Mouse (Mus musculus) right cerebral cortex, adult 18-20 months (tissue): ENCODE data around the gene Kdm4b.
A peak's percentile ranks its signal among the peaks of the same experiment; 100 is the strongest.

ENCODE experiments used
- DNase-seq: peaks from one replicate; pipeline ENCODE4 v3.0.0; 2022; ENCODE audit warnings: mixed read lengths

Gene Kdm4b

DNA sequence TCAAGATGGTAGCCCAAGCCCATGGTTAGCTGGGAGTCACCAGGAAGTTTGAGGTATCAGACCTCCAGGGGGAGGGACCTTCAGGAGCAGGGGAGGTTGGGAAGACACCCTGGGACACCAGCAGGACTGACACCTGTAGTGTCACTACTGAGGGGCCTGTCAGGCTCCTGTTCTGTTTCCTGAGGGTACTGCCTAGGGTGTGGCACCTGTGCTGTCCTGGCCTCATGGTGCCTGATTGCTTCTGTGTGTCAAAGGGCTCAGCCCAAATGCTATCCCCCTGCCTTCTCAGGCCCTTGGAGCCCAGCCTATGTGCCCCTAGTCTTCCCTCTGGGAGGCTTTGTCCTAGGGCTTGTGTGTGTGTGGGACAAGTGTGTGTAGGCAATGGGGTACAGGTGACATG, 22.7 kb downstream of the Kdm4b start:
- no peak for DNase-seq

DNA sequence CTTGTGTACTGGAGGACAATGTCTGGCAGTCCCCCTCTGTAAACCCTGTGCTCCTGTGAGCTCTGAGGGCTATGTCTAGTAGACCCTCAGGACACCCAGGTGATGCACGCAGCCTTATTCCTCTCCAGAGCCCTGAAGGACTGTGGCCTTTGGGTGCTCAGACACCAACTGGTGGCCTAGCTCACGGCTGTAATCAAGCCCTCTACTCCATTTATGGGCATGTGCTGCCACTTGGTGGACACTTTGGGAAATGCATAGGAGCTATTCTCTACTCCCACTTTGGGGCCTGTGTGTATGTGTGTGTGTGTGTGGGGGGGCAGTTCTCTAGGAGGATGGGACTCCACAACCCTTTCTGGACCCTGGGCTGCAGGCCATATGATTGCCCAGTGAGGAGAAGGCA, 24.8 kb downstream of the Kdm4b start:
- peak; percentile 62 for DNase-seq

DNA sequence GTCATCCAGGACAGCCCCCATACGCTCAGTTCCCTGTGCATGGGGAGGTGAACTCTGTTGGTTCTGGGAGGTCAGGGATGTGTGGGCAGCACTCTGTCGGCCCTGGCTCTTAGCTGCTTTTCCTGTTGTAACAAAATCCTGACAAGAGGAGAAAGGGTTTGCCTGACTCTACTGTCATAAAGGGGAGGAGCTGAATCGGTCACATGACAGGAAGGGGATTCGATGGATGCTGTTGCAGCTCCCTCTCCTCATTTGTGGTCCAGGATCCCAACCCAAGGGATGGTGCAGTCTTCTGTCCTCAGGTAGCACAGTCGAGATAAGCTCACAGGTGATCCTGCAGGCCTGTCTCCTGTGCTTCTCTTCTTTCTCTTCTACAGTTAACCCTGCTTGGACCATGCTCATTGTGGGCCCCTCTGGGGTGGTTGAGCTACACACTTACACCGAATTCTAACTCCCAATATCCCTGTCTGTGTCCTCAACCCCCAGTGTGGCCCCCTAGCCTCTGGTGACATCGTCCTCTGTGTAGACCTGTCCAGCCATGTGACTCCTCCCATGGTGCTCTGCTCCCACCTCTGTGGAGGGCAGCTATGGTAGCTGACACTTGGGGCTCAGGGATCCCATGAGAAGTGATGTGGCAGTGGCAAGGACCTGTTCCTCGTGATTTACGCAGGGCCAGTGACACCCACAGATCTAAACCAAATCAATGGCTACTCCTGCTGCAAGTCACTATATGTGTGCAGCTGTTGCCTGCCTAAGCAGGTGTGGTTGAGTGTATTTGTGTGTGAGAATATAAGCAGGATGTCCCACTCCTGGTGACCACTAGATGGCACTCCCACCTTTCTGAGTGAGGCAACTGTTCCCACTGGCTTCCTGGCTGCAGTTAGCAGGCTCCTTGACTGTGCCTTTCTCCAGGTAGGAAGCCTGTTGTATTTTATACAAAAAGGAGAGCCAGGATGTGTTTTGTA, 31.3 kb downstream of the Kdm4b start:
- peak; percentile 84 for DNase-seq

DNA sequence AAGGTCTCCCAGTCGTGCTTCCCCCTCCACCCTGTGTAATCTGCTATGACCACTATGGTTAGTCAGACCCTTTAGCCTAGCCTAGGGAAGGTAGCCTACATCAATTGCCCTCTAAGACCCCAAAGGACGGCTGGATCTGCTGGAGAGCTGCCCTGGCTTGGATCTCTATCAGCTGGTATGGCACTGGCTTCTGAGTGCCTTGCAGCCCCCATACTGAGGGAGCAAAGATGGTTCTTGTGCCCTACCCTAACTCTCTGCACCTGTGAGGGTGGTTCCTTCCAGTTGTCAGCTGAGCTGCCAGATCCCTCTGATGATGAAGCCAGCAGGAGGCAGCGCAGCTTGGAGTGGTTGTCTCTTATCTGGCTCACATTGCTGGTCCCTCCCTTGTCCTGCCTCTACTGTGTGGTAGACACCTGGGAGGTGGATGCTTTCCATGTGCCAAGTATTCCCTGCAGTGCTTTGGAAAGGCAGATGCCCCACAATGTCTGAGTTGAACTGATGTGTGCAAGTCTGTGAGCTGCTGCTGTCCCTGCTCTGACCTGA, 33.4 kb downstream of the Kdm4b start:
- no peak for DNase-seq

DNA sequence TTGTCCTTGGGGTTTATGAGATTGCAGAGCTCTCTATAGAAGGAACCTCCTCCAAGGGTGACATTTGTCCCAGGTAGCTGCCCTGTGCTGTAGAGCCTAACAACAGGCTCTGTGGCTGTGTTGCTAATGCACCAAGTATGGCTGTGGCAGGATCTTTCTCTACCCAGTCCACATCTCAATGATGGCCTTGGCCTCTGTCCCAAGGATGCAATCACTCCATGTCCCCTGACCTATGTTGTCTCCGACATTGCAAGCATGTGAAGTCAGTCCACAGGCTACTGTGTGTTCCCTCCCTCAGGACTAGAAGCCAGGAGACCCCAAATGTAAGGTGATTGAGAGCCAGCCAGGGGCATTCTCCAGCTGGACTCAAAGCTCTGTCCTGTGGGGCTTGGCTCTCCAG, 34.0 kb downstream of the Kdm4b start:
- DNase-seq: no peak

DNA sequence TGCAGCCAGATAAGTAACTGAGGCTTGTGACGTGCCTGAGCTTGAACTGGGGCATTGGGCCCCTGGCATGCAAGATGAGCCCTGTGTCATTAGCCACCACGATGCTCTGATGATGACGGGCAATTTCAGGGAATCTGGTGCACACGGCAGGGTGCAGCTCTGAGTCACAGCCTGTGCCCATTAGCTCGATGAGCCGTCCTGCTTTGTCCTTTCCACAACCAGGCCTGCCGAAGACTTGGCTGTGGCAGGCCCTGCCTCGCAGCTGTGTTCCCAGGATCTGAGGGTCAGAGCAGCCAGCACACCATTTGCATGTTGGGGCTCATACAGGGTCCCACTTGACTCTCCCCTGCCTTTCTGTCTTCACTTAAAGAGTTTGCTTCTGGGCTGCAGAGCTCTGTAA, 34.6 kb downstream of the Kdm4b start:
- DNase-seq: peak; percentile 55

DNA sequence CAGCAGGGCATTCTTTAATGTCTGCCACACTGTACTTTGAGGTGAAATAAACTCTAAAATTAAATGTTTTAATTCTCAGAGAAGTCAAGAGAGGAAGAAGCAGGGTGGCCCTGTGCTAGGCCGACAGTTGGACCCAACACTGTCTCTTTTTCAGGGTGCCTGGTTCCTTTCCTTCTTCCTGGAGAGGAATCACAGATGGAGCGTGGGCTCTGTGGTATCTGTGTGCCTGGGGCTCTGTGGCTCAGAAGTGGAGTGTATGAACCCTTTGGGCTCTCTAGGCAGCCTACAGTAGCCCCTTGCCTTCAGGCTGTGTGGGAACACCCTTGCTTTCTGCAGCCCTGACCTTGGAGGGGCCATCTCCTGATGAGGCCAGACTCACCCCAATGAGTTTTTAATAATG, 35.7 kb downstream of the Kdm4b start:
- peak; percentile 66 for DNase-seq

DNA sequence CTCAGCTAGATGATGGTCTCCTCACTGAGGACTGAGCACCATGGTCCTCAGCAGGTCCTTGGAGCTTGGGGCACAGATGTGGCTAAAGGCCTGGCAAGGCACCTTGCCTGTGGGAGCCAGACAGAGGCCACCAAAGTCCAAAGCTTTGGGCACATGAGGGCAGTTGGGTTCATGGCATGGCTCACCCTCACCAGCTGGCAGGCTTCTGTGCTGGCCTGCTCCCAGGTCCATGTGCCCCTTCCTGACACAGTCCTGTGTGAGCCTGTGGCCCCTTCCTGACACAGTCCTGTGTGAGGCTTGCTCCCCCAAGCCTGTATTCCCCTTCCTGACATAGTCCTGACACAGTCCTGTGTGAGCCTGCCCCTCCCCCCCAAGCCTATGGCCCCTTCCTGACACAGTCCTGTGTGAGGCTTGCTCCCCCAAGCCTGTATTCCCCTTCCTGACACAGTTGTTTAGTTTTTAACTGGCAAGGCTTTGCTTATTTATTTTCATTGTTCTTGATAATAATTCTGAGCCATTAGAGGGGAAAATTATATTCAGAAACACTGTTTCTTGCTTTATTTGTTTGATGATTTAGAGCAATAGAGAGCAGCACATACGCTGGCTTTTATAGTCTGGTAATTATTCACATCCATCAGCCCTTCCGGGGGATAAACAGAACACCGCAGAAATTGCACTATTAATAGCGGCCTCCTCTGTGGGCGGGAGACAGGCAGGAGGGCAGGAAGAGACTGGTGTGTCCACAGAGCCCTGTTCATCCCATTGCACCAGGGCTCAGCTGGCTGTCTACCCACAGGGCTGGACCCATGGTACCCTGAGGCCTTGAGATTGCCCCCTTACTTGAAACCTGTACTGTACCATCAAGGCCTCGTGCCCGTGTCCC, 40.2 kb downstream of the Kdm4b start:
- DNase-seq: no peak

DNA sequence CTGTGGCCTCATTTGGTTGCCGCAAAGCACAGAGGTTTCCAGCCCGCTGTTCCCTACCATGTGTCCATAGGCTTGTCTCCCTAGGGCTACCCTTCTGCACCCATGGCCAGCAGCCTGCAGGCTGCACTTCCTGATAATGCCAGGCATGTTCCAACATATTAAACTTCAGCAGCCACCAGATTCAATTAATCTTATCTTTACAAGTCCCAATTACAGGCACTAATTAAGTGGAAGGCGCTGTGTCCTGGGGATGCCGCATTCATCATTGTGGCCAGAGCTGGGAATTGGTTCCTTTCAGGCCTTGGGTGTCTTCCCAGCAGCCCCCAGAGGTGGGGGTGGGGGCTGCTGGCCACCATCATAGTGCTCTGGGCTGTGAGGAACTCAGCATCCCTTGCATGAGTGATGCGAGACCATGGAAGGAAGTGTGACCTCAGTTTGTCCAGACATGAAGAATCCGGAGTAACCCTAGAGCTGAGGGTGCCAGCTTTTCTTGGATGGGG, 42.5 kb downstream of the Kdm4b start:
- no peak for DNase-seq

DNA sequence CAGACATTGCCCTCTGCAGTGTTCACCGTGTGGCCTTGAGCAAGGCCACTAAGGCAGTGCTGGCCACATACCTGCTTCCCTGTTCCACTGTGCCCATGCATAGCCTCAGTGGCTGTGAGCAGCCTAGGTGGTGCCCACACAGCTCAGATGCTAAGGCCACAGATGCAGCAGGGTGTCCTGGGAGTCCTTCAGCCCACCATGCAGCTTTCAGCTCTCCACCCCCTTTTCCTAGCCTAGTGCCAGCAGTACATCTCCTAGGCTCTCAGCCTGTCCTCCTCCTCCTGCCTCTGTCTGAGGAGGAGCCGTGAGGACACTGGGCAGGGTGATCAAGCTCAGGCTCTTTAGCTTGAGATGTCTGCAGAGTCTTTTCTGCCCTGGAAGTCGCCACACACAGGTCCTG, 44.2 kb downstream of the Kdm4b start:
- DNase-seq: peak; percentile 58

DNA sequence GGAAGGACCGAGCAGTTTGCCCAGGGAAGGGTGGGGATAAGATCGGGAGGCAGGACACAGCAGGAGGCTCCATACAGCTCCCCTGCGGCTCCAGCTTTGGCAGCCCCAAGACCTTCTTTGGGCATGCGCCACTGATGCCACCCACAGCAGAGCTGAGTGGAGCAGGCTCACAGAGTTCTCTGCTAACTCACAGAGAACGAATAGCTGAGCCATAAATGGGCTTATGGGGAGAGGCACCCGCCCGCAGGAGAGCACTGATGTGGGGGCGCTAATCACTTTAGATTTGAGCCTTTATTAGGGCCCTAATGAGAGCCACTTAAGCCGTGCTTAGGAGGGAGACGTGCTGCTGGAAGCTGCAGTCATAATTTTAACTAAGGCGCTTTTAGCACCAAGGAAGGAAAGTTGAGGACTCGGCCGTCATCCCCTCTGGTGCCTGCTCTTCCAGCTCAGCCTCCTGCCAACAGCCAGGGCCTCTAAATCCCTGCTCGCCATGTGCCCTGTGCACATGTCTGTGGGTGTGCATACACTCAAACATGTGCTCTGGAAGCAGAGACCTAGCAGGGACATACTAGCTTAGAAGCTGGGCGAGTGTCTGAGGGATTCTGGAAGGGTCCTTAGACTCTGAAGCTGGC, 45.3 kb downstream of the Kdm4b start:
- peak; percentile 91 for DNase-seq

DNA sequence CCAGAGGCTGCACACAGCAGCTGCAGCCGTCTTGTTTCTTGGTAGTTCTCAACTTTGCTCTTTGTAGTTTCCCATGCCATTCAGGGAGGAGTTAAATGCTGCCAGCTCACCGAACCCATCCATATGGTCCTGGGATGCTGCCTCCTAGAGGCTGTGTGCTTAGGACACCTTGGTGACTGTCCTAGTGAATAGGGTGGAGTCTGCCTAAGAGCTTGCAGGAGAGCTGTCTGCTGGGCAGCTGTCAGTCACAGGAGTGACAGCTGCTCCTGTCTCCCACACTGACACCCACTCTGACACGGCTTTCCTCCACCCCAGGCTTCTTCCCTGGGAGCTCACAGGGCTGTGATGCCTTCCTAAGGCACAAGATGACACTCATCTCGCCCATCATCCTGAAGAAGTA, 46.2 kb downstream of the Kdm4b start:
- no peak for DNase-seq

DNA sequence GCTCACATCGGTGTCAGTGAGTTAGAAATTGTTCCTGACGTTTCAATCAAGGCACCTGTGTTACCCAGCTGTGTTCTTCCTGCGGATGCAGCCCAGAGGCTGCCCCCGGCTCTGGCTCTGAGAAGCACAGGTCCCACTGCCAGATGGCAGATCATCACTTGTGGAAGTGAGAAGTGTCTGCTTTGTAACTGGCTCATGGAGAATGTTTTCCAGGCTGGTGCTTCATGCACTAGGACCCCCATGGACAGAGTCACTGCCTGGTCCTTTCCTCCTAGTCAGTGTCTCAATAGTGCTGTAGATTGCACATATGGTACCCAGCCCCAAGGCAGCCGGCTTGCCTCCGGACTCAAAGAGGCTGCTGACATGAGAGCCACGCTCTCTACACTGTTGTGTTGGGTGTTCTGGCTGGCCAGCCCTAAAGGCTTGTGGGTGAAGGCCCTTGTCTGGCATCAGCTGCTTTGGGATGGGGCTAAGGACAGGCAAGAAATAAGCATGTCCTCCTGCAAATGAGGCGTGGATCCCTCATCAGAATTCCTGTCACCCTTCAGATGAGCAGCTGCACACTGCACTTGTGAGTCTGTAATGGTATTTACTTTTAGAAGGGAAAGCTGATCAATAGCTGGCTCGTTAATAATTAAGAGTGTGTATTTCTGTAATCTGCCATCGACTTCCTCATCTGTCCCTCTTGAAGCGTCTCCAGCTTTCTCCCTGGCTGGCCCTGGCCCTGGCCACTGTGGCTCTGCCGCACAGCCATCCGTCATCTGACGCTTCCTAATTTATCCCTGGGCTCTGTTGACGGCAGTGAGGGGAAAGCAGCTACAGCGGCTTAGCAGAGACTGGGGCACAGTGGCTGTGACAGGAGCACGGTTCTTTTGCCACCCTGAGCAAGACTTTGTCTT, 47.5 kb downstream of the Kdm4b start:
- DNase-seq: no peak

DNA sequence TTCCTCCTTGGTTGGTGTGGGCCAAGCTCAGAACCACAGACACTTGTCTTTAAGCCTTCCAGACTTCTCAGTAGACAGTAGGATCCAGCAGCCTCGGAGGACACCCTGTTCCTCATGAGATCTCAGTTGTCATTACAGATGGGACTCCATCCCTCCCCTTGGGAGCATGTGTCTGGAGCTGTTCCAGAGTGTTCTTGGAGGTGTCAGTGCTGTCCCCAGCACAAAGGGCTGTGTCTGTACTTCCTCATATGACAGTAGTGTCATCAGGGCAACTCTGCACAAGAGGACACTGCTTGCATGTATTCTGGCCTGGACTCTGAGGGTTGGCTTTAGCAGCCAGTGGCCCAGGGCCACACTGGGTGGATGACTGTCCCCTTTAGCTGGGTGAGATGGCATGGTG, 49.0 kb downstream of the Kdm4b start:
- no peak for DNase-seq

DNA sequence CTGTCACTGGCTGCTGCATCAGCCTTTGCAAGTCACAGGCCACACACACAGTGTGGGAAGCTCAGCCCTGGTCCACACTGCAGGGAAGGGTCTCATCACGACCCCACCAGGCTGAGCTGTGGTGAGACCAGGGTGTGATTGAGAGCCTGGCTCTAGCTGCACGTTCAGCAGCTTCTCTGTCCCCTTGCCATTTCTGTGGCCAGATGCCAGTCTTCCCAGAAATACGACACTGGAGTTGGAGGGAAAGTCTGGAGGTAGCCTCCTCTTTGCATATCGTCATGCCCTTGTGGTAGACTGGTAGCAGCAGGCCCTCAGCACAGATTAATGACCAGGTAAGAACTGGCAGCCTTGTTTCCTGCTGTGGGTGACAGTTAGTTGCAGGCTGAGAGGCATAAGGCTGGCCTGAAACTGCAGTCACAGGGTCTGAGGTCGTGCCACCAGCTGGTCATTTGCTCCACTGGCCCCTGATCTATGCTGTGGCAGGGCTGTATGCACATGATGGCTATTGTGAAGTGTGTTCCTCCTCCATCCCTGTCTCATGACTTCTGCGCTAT, 53.5 kb downstream of the Kdm4b start:
- DNase-seq: no peak

DNA sequence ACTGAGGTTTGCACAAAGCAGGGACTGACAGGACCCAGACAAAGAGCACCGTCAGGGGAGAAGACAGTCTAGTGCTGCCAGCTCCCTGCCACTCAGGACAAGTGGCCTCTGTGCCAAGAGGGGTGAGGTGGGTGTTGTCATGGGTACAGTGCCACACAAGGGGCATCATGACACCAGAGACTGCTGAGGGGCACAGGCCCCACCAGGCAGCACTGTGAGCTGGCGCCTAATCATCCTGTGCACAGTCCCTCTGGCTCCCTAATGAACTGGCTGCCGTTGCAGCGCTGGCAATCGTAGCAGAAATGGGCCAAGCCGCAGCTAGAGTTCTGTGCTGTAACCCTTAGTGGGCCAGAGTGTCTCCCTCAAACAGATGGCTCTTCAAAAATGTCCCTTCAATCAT, 54.4 kb downstream of the Kdm4b start:
- DNase-seq: no peak

DNA sequence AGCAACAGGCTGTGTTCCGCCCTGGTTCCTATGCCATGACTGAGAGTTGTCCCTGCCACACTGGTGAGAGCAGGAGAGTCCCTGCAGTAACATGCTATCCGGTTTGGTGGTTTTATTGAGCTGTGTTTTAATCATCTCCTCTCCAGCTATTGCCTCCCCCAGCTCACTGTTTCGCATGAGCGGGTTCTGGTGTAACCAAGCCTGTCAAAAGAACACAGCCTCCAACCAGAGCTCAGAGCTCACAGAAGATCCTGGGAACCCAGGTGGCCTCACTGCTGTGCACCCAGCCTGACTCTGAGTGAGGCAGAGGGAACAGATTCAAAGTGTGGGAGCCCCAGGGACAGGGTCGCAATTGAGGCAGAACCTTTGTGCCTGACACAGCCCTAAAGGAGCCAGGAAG, 55.3 kb downstream of the Kdm4b start:
- DNase-seq: no peak

DNA sequence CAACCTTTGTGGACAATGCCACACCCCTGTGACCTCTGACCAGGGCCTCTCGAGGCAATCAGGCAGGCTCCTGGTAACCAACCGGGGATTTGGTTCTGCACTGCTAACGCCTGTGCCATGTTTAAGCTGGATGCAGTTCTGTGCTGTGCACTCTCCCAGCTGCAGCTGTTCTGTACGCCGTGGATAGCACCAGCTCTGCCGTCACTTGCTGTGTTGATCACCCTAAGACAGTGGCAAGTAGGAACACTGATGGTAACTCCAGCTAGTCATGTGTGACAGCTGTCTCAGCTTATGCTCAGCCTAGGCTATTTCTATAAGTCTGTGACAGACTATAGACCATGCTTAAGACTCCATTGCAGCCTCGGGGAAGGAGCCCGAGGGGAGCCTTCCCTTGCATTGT, 57.1 kb downstream of the Kdm4b start:
- DNase-seq: no peak

DNA sequence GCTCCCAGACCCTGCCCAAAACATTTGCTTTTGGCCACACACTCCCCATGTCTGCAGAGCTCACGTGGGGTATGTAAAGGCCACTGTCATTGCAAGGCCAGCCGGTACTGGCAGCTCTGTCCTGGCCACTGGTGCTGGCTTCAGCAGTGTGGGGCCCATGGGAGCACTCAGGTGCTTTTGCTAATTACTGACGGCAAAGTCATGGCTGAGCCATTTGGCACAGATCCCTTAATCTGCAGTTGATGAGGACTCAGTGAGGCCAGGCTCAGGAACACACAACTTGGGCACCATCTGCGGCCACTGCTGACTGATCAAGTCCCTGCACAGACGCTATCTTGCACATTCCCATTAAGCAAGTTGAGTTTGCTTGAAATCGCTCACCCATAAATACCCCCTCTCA, 59.0 kb downstream of the Kdm4b start:
- DNase-seq: no peak

DNA sequence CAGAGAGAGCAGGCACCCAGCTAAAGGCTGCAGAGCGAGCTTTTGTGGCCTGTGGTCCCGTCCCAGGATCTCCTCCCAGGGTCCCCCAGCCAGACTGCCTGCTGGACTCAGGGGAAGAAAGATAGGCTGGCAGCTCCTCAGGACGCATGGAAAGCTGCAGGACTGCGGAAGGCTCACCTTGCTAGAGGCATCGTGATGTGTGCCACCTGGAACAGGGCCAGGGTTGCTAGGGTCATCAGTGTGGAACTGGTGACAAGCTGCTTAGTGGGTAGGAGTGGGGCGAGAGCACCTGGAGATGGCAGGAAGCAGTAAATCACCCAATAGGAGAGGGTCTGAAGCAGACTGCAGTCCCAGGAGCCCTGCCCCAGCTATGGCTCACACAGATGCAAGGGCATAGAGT, 61.8 kb downstream of the Kdm4b start:
- DNase-seq: no peak

DNA sequence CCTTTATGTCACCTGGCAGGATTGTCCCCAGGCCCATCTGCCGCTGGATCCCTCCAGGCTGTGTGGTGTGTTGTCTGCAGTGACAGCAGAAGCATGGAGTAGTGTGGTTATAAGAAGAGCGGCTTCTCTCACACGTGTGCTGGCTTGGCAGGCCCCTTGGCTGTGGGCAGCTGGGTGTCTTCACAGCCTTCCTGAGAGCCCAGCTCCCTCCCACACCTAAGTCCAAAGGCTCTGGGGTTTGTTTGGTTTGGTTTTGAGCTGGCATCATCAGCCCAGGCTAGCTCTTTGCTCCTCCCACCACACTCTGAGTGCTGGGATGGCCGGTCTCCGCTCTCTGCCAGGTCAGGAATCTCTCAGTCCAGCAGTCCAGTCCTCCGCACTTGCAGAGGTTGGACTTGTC, 67.4 kb downstream of the Kdm4b start:
- peak; percentile 73 for DNase-seq

DNA sequence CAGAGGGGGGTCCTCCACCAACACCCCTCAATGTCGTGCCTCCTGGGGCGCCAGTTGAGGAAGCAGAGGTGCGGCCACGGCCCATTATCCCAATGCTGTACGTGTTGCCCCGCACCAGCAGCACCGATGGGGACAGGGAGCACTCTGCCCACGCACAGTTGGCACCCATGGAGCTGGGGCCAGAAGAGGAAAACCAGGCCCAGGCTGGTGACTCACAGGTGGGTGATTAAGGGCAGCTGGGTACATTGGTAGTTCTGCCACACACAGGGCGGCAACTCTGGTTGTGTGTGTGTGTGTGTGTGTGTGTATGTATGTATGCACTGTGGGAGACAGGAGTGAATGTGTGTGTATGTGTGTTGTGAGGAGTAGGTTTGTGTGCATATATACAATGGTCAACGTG, 68.0 kb downstream of the Kdm4b start:
- DNase-seq: peak; percentile 40
